Mouse (Mus musculus) testis, adult 2 months (tissue): ENCODE data around the gene 4930426L09Rik.

Source experiments
- CTCF ChIP-seq: fragments of 200-500 bp; IDR thresholded peaks from 2 replicates; pipeline ENCODE4 v1.5.1; 2012; ENCODE audit warnings: low read depth, mild to moderate bottlenecking, inconsistent platforms, low read length, moderate library complexity; ENCODE audit not compliant: control insufficient read depth, insufficient read depth, insufficient replicate concordance
- POLR2A ChIP-seq: fragments of 200-500 bp; IDR thresholded peaks from 2 replicates; pipeline ENCODE4 v1.6.1; 2012; ENCODE audit warnings: low read depth, mild to moderate bottlenecking, inconsistent platforms, low read length, moderate library complexity; ENCODE audit not compliant: control insufficient read depth

GRCm38 (mm10) chr2:18988885-18989284 lies 9.3 kb upstream of the 4930426L09Rik start:
- TF ChIP-seq POLR2A = no peak
- no peak for TF ChIP-seq CTCF
